Mouse (Mus musculus): ENCODE measurements around the gene Saysd1. TPM values are rescaled to one million over a fixed set of nuclear protein-coding genes. Genes with fewer than 3 reads are reported as not detected.

Gene Saysd1
- total and polyA plus RNA-seq, 2 experiments from 2014 or later, result 6.8 to 11.4 TPM

DNA sequence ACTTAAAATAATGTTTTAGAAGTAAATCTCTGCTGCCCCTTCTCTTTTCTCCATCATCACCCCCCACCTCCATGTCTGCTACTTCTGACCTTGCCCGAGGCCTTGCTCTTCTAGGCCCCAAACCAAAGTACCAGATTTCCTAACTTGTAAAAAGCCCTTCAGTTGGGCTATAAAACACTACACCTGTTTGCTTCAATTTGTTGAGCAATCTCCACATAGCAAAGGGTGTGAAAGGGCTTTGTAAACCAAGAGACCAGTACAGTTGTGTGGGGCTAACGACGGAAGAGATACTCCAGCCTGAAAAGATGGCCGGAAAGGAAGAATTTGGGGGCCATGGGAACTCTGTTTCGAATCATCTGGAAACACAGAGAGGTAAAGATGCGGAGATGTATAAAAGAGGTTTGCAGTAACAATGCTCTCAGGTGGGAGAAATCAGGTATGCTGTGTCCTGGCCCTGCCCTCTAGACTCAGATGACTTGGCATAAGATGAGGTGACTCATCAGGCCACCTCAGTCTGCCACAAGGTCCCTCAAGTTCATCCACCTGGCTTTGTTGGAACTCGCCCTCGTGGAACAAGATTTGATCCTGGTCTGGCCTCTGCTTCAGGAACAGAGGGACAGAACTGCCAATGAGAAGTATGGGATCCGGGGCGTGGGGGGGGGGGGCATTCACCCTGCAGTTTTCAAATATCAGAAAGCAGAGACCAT lies 3.2 kb downstream of the Saysd1 start:
- no peak for DNase-seq (ENCODE audit: low spot score)
- 90% methylated on average over 10 of the region's 10 CpGs for WGBS
- Histone ChIP-seq H3K27me3 (ENCODE audit: insufficient read depth, low read length) (no peaks in the 10 kb centered on the region), H3K9ac (replicated peaks; ENCODE audit: low read length) (no peak overlapping the region), H3K4me1 (ENCODE audit: insufficient read depth, low read length) (no peaks in the 10 kb centered on the region), H3K4me2 (ENCODE audit: low read depth, low read length) (no peak overlapping the region), H3K36me3 (ENCODE audit: insufficient read depth, low read length) (no peaks in the 10 kb centered on the region), H3K4me3 (ENCODE audit: low read length) (no peak overlapping the region), H3K27ac (no peak overlapping the region), H3K9me3 (ENCODE audit: low read length) (no peaks in the 10 kb centered on the region)
- ATAC-seq, result no peak
- TF ChIP-seq CTCF (IDR thresholded peaks at IDR 0.05; ENCODE audit: low read depth), result no peak

DNA sequence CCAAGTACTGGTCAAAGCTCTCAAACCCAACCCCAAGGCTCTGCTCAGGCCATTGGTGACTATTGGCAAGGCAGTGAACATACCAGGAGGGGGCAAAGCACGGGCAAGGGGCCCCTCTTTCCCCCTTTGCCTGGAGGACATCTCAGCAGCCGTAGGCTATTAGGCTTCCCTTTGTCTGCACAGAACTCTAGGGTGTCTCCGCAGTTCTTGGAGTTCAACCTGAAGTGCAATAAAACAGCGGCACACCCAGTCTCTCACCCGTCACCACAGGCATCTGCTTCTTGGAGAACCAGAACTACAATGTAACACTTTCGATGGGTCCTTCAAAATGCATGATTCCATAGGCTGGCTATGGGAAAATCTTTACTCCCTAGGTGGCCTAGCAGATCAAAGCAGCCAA lies 10.2 kb downstream of the Saysd1 start:
- H3K27ac ChIP-seq, result no peak overlapping the region
- no peaks in the 10 kb centered on the region for H3K4me1 ChIP-seq (ENCODE audit: insufficient read depth, low read length)
- no peak overlapping the region for H3K4me3 ChIP-seq (ENCODE audit: low read length)
- no peak overlapping the region for H3K9ac ChIP-seq (replicated peaks; ENCODE audit: low read length)
- no peaks in the 10 kb centered on the region for H3K9me3 ChIP-seq (ENCODE audit: low read length)
- no peak overlapping the region for H3K4me2 ChIP-seq (ENCODE audit: low read depth, low read length)
- H3K27me3 ChIP-seq (ENCODE audit: insufficient read depth, low read length), result no peaks in the 10 kb centered on the region
- no peaks in the 10 kb centered on the region for H3K36me3 ChIP-seq (ENCODE audit: insufficient read depth, low read length)
- no peak for DNase-seq (ENCODE audit: low spot score)
- no peak for TF ChIP-seq CTCF (IDR thresholded peaks at IDR 0.05; ENCODE audit: low read depth)
- ATAC-seq, result no peak
- 89% methylated on average over 6 of the region's 6 CpGs for WGBS

DNA sequence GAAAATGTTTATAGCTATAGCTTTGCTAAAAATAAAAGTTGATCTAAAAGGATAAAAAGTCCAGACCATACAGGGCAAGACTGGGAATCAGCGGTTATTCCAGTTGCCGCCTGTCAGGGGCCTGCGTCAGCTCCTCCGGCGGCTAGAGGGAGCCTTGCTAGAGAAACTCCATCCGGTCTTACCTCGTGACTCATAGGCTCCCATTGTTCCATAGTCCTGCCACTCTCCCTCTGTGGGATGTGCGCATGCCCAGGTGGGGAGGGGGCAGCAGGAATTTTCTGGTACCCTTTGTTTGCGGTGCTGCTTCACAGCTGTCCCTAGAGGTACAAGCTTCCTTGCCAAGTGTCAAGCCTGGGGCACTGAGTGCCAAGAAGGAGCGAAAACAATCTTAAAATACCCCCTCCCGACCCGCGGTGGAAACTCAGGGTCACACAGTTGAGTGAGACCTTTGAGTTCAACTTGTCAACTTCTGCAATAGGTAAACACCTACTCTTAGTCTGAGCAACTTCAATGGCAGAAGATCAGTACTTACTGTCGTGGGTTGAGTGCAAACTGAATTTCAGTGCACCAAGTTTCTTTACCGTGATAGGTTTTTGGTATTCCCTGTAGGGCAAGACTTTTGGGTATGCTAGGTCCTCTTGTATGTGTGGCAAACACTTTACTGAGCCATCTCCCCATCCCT lies 10.8 kb downstream of the Saysd1 start:
- ATAC-seq, result no peak
- WGBS, result 73% methylated on average over 15 of the region's 15 CpGs

DNA sequence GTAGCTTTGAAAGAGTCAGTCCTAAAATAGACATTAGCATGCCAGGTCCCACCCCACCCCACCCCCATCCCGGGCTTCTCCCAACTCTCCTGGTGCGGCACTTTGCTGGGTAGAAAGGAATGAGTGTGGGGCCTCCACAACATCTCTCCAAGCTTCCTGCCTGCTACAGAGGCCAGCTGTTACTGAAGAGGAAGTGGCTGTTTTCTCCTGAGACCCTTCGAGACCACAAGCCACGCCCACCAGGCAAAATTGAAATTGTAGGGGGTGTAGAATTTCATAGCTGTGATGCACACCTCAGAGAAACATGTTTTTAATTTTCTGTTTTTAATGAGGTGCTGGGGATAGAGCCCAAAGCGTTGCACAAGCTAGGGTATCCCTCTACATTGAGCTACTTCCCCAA lies 17.5 kb downstream of the Saysd1 start:
- no peak overlapping the region for H3K4me3 ChIP-seq (ENCODE audit: low read length)
- WGBS, result 82% methylated on average over 5 of the region's 5 CpGs
- no peak overlapping the region for H3K9ac ChIP-seq (replicated peaks; ENCODE audit: low read length)
- DNase-seq (ENCODE audit: low spot score) (no peak), ATAC-seq (no peak)
- no peak overlapping the region for H3K4me2 ChIP-seq (ENCODE audit: low read depth, low read length)
- no peak overlapping the region for H3K27ac ChIP-seq
- H3K27me3 ChIP-seq (ENCODE audit: insufficient read depth, low read length), result no peaks in the 10 kb centered on the region
- H3K4me1 ChIP-seq (ENCODE audit: insufficient read depth, low read length), result no peaks in the 10 kb centered on the region
- H3K36me3 ChIP-seq (ENCODE audit: insufficient read depth, low read length), result no peaks in the 10 kb centered on the region
- no peak for TF ChIP-seq CTCF (IDR thresholded peaks at IDR 0.05; ENCODE audit: low read depth)
- no peaks in the 10 kb centered on the region for H3K9me3 ChIP-seq (ENCODE audit: low read length)

More for the DNA sequence above, 10.8 kb downstream of the Saysd1 start:
- no peaks in the 10 kb centered on the region for H3K9me3 ChIP-seq (ENCODE audit: low read length)
- H3K4me3 ChIP-seq (ENCODE audit: low read length), result no peak overlapping the region
- no peak overlapping the region for H3K27ac ChIP-seq
- no peak for TF ChIP-seq CTCF (IDR thresholded peaks at IDR 0.05; ENCODE audit: low read depth)
- no peak overlapping the region for H3K9ac ChIP-seq (replicated peaks; ENCODE audit: low read length)
- no peaks in the 10 kb centered on the region for H3K36me3 ChIP-seq (ENCODE audit: insufficient read depth, low read length)
- no peaks in the 10 kb centered on the region for H3K27me3 ChIP-seq (ENCODE audit: insufficient read depth, low read length)
- no peak overlapping the region for H3K4me2 ChIP-seq (ENCODE audit: low read depth, low read length)
- DNase-seq (ENCODE audit: low spot score), result no peak
- no peaks in the 10 kb centered on the region for H3K4me1 ChIP-seq (ENCODE audit: insufficient read depth, low read length)

DNA sequence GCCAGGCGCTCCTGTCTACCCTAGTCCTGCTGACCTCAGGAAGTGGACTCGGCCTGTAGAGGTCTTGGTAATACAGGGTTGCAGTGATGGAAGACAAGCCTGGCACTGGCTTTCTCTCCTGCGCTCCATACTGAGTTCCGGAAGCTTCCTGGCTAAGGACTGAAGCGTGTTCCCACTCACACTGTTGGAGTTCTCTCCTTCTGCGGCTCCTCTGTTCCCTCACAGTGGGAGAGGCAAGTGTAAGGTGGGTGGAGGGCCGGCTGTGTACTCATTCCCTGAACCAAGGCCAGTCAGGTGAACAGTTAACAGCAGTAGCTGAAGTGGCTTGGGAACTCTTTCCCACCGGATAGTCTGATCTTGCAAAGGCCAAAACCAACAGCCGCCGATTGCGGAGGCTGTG lies 18.3 kb downstream of the Saysd1 start:
- DNase-seq (ENCODE audit: low spot score), result no peak
- WGBS, result 92% methylated on average over 11 of the region's 11 CpGs
- no peak for TF ChIP-seq CTCF (IDR thresholded peaks at IDR 0.05; ENCODE audit: low read depth)

DNA sequence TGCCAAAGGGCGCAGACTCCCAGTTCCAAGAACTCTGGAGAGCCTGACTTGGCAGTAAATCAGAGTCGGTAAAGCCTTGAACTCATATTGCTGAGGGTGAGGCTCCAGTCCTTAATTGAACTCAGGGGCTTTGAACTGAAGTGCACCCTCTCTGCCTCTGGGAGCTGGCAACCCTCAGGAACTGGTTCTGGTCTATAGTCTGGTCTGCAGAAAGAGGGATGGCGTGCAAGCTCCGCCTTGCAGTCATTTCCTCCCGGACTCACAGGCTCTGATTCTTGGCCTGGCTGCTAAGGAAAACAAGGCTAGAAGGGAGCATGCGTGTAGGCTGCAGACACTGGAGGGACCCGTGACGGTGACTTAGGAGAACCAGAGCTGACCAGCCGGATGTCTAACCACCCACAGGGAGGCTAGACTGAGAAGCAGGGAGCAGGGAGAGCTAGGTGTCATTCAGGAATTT lies 22.2 kb downstream of the Saysd1 start:
- DNase-seq (ENCODE audit: low spot score), result no peak
- WGBS, result 45% methylated on average over 9 of the region's 9 CpGs
- no peak overlapping the region for H3K27ac ChIP-seq
- no peak for TF ChIP-seq CTCF (IDR thresholded peaks at IDR 0.05; ENCODE audit: low read depth)
- no peak for ATAC-seq
- no peaks in the 10 kb centered on the region; the same call in 1 of the 2 replicates for H3K27me3 ChIP-seq (ENCODE audit: insufficient read depth, low read length)
- no peaks in the 10 kb centered on the region for H3K36me3 ChIP-seq (ENCODE audit: insufficient read depth, low read length)
- H3K9ac ChIP-seq (replicated peaks; ENCODE audit: low read length), result no peak overlapping the region
- no peak overlapping the region for H3K4me2 ChIP-seq (ENCODE audit: low read depth, low read length)
- no peaks in the 10 kb centered on the region for H3K4me1 ChIP-seq (ENCODE audit: insufficient read depth, low read length)
- H3K9me3 ChIP-seq (ENCODE audit: low read length), result no peaks in the 10 kb centered on the region
- H3K4me3 ChIP-seq (ENCODE audit: low read length), result no peak overlapping the region

More for the DNA sequence above, 18.3 kb downstream of the Saysd1 start:
- H3K4me3 ChIP-seq (ENCODE audit: low read length), result no peak overlapping the region
- H3K4me2 ChIP-seq (ENCODE audit: low read depth, low read length), result no peak overlapping the region
- H3K27ac ChIP-seq, result no peak overlapping the region
- H3K9me3 ChIP-seq (ENCODE audit: low read length), result no peaks in the 10 kb centered on the region
- no peak overlapping the region for H3K9ac ChIP-seq (replicated peaks; ENCODE audit: low read length)
- ATAC-seq, result no peak
- H3K4me1 ChIP-seq (ENCODE audit: insufficient read depth, low read length), result no peaks in the 10 kb centered on the region
- H3K27me3 ChIP-seq (ENCODE audit: insufficient read depth, low read length), result no peaks in the 10 kb centered on the region
- no peaks in the 10 kb centered on the region for H3K36me3 ChIP-seq (ENCODE audit: insufficient read depth, low read length)

DNA sequence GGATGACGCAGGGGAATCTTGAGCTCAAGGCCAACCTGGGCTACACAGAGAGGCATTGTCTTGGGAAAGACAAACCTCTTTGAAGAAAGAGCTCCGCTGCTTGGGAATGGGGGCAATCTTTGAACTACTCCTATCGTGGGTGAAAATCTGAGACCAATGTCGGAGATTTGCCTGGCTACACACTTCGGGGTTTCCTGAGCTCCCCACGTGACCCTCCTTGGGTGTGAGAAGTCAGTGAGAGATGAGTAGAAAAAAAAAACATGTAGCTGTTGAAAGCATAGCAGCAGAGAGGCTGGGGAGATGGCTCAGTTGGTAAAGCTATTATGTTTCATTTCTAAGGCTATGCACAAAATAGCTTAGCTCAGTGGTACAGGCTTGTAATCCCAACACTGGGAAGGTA lies 23.4 kb downstream of the Saysd1 start:
- Histone ChIP-seq H3K27me3 (ENCODE audit: insufficient read depth, low read length) (no peaks in the 10 kb centered on the region; the same call in 1 of the 2 replicates), H3K9me3 (ENCODE audit: low read length) (no peaks in the 10 kb centered on the region), H3K36me3 (ENCODE audit: insufficient read depth, low read length) (no peaks in the 10 kb centered on the region), H3K4me2 (ENCODE audit: low read depth, low read length) (no peak overlapping the region), H3K9ac (replicated peaks; ENCODE audit: low read length) (no peak overlapping the region), H3K4me1 (ENCODE audit: insufficient read depth, low read length) (no peaks in the 10 kb centered on the region), H3K4me3 (ENCODE audit: low read length) (no peak overlapping the region), H3K27ac (no peak overlapping the region)
- no peak for DNase-seq (ENCODE audit: low spot score)
- 91% methylated on average over 6 of the region's 6 CpGs for WGBS
- TF ChIP-seq CTCF (IDR thresholded peaks at IDR 0.05; ENCODE audit: low read depth), result no peak
- ATAC-seq, result no peak

Data from hindbrain, postnatal 0 days (tissue).